Mouse (Mus musculus): ENCODE results near the gene Adamts13.

- no peak for TF ChIP-seq CTCF (IDR thresholded peaks at IDR 0.05; ENCODE audit: low read depth, low read length)
- no peak for TF ChIP-seq POLR2A (IDR thresholded peaks at IDR 0.05; ENCODE audit: borderline replicate concordance, low read depth, low read length)
Measured at GRCm38 (mm10) chr2:27037008-27037407, 63.8 kb downstream of the Adamts13 start.
